Comparison of ENCODE assay signal across 8 mouse cellular contexts in genomic region chr8:84554301-84555027, GRCm38 (mm10).
DNase-seq lines count a peak whose midpoint lies in the region; ATAC-seq lines count a peak whose summit lies in the region.

No protein-coding gene starts in this region.

- peaks cover 12% of the 10 kb centered on the region for H3K4me1 ChIP-seq in hindbrain, embryonic 12.5 days
- peaks cover 10% of the 10 kb centered on the region for H3K4me1 ChIP-seq in midbrain, embryonic 10.5 days

- H3K9ac ChIP-seq in hindbrain, embryonic 12.5 days: no peak overlapping the region

- WGBS in hindbrain, embryonic 12.5 days: 52% methylated on average over 14 of the region's 14 CpGs
- WGBS in midbrain, embryonic 10.5 days: 61% methylated on average over 14 of the region's 14 CpGs

- no peak overlapping the region for H3K4me2 ChIP-seq in hindbrain, embryonic 12.5 days (replicated peaks)

- H3K36me3 ChIP-seq in hindbrain, embryonic 12.5 days: peaks cover 13% of the 10 kb centered on the region
- H3K36me3 ChIP-seq in midbrain, embryonic 10.5 days: peaks cover 13% of the 10 kb centered on the region
- H3K36me3 ChIP-seq in splenic B cell, adult 2 months (ENCODE audit: control insufficient read depth, insufficient read depth, low read length, poor library complexity, severe bottlenecking): no peaks in the 10 kb centered on the region

- ATAC-seq in hindbrain, embryonic 12.5 days (ENCODE audit: low FRiP score): peak; percentile 55

- no peak overlapping the region for H3K27ac ChIP-seq in hindbrain, embryonic 12.5 days
- no peak overlapping the region for H3K27ac ChIP-seq in midbrain, embryonic 10.5 days (replicated peaks)

- no peaks in the 10 kb centered on the region for H3K9me3 ChIP-seq in hindbrain, embryonic 12.5 days (replicated peaks)
- no peaks in the 10 kb centered on the region for H3K9me3 ChIP-seq in midbrain, embryonic 10.5 days (replicated peaks)

- peaks cover 46% of the 10 kb centered on the region for H3K27me3 ChIP-seq in hindbrain, embryonic 12.5 days
- H3K27me3 ChIP-seq in midbrain, embryonic 10.5 days (ENCODE audit: low read depth, poor library complexity, severe bottlenecking): peaks cover 53% of the 10 kb centered on the region
- H3K27me3 ChIP-seq in splenic B cell, adult 2 months (ENCODE audit: control insufficient read depth, insufficient read depth, low read length, poor library complexity, severe bottlenecking): no peaks in the 10 kb centered on the region

- peak; percentile 82 for DNase-seq in layer of hippocampus, adult 11-12 months (ENCODE audit: low spot score)
- DNase-seq in layer of hippocampus, adult 9-10 months (ENCODE audit: low spot score): no peak
- peak; percentile 100 for DNase-seq in cerebellum, postnatal 14 days
- DNase-seq in frontal cortex, postnatal 25 days (ENCODE audit: low spot score in 2 of 2): peak; percentile 65 to 67
- DNase-seq in left cerebral cortex, adult 9 months (ENCODE audit: low spot score in 2 of 2): peak; percentile 52 to 80
- peak; percentile 60 for DNase-seq in midbrain, embryonic 10.5 days (ENCODE audit: low spot score)
- DNase-seq in splenic B cell, adult 2 months (ENCODE audit: low read depth, low spot score): peak; percentile 50

- H3K4me3 ChIP-seq in hindbrain, embryonic 12.5 days: no peak overlapping the region
- no peak overlapping the region for H3K4me3 ChIP-seq in midbrain, embryonic 10.5 days
